Mouse (Mus musculus) mesoderm, embryonic 11.5 days (tissue): Measurements from ENCODE around the gene 2610318N02Rik.

Experiments
- DNase-seq: peaks from one replicate; pipeline ENCODE4 v3.0.0-alpha.2; 2012; ENCODE audit warnings: low read depth, low spot score

The 2610318N02Rik gene

DNA sequence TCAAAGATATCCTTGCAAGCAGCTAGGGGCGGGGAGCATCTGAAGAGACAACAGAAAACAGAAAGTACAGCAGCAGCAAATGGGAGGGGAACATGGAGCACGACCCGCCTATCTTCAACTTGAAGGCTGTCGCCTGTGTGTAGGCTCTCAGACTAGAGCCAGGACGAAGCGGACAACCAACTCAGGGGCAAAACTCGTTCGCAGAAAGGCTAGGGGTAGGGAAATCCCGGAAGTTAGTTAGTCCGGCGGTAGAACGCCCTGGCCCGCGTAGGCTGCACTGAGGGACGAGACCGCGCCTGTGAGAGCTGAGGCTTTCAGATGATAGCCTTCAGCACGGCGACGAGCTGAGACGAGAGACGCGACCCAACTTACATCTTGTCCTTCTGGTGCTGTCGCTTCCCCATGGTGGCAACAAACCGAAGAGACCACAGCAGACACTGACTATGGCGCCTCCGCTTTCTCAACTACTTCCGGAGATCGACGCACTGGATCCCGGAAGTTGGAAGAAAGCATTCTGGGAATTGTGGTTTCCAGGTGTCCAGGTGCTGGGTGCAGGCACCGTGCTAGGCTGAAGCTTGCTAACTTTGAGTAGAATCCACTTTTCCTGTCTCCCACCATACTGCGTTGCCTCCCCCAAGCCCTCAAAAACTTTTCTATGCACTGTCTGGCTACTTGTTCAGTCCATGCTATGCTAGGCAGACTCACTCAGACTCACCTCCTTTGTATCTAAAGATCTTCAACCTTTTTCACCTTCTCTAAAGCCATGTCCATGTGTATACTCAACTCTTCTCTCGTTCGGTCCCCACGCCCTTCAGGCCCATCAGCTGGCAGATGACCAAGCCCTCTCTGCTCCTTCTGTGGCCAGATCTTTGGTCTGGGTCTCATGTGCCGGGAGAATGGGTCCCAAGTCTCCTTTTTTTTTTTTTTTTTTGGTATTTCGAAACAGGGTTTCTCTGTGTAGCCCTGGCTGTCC, 13.9 kb downstream of the 2610318N02Rik start, which contains the start of gene Ppil2:
Gene Ppil2 (minus strand): TSS at position 487 of the 973 bp plus-strand sequence.
- peak; percentile 79 for DNase-seq

DNA sequence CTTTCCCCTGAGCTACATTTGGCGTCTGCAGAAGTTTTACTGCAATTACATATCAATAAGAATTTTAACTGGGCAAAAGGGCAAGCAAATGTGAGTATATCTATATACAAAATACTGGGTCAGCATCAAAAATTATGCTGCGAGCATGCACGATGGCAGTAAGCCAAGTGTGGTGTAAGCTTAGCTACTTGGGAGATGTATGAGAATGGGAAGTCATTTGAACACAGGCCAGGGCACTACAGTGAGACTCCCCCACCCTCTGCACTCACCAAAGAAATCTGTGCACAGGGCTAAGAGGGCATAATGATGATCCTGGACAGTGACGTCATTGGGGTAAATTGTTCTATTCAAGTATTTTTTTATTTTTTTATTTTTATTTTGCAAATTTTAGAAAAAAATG, 20.4 kb downstream of the 2610318N02Rik start:
- DNase-seq = no peak

DNA sequence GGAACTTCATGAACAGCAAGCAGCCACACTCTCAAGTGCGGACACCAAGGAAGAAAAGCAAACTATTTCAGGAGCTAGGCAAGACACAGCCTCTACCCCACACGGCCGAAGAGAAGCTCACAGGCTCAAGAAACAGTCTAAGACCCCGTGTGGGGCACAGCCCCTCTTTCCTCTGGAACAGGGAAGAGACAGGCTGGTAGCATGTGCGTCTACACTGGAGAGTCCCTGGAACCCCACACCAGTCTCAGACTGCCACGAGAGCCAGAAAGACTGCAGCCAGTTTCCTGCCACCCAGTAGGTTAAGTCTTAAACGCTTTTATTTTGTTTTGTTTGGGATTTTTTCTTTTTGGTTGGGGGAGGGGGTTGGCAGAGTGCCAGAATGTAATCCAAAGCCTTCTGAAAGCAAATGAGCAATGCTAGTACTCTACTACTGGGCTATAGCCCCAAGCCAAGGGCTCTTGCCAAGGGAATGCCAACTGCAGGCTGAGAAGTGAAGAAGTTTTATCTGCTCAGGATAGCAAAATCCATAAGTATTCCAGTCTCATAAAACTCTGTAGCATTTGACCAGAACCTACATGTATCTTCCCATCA, 22.2 kb downstream of the 2610318N02Rik start:
- DNase-seq = no peak

DNA sequence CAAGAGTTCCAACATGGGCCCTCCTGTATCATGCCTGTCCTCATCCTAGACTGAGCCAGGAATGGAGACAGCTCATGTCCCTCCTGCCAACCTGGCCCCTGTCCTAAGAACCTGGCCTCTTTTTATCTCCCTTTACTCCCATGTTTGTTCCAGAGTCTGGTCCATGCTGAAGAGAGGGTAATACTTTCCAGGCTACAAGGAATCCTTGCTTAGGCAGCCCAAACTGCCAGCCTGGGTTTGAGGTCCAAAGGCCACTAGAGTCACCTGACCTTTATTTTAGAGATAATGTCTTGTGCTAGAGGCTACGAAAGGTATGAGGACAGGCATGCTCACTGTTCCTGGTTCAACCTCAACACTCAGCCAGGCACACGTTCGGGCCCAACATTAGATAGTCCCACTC, 28.0 kb downstream of the 2610318N02Rik start:
- no peak for DNase-seq

DNA sequence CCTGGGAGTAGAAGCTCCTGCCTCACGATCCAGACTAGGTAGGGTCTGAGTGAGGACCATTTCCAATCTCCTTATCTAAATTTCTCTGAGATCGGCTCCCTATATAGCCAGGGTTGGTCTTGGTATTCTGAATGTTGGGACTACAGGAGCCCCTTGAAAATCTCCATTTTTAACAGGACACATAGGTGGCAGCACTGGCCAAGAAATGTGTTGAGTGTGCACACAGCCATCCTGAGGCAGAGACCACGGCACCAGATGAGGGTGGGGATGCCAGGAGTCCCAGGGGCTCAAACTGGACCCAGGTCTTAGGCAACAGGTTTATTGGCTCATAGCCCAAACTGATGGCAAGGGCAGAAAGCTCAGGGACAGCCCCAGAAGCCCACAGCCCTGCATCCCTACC, 36.6 kb downstream of the 2610318N02Rik start:
- DNase-seq = no peak

DNA sequence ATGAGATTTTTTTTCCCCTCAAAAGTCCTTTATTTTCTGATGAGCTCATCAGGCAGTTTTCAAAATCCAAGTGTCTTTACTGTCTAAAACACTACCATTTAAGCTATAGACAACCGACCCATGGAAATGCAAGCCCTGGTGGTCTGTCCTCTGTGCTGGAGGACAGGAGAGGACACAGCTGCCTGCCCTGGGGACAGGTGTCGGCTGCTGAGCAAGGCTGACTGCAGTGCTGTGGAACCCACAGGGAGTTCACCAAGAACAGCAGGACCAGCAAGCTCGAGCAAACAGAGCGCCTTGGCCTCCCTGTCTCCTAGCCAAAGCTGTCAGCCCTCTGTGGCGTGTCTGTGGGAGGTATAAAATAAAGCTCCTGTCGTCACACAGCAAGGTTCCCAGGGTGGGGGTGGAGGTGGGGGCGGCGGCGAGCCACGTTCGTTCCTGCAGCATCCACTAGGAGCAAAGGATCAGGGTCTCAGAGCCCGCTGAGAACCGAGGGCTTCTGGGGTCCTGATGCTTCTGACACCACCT, 38.2 kb downstream of the 2610318N02Rik start:
- DNase-seq = no peak

DNA sequence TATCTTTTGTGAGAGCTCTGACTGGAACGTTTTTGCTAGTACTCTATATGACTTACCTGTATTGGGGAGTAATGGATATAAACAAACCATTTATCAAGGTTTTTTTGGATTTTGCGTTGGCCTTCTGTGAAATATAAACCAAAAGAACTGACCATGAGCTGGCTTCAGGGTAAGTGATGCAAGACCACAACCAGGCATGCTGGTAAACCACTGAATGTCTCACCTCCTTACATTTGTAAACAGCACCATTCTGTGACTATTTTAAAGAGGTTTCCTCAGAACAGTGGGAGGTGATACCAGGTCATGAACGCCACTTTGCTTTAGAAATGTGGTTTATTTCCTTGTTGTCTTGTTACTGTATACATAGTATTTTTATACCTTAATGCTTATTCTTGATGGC, 38.7 kb downstream of the 2610318N02Rik start:
- no peak for DNase-seq

DNA sequence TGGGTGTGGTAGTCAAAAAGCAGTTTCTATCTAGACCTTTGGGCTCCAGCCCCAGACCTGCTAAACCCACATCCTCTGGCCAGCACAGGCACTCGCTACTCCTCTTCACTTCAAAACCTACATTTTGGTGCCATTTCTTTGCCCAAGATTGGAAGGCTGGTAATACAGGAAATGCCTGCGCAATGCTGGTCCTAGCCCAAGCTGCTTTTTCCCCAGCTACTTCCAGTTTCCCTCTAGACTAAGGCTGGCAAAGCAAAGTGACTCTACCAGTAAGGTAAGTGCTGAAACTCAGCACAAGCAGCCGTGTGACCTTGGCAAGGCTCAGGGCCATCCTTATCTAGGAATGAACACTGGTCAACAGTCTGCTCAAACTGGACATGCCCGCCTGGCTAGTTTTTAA, 39.3 kb downstream of the 2610318N02Rik start:
- DNase-seq = no peak

DNA sequence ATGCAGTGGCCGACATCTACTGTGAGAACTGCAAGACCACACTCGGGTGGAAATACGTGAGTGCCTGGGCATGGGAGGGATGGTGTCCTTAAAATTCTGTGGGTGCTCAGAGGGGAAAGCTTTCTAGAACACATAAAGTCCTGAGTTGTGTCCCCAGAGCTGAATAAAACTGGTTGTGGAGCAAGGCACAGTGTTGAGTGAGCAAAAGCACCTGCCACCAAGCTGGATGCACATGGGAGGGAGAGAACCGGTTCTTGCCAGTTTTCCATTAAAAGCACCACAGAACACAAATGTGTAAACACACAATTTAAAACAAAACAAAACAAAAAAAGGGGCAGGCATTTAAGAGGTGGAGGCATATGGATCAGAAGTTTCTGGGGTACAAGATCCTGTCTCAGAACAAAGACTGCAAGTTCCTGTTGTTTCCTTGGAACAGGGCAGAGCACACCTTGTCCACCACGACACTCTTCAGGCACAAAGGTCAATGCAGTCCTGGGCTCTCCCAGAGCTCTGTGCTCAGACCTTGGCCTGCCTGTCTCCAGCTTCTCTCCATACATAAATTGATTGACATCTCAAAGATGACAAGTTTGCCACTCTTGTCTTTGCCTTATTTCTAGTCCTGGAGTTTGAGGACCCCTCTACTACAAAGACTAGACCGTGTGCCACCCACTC, 42.7 kb downstream of the 2610318N02Rik start:
- DNase-seq = no peak

DNA sequence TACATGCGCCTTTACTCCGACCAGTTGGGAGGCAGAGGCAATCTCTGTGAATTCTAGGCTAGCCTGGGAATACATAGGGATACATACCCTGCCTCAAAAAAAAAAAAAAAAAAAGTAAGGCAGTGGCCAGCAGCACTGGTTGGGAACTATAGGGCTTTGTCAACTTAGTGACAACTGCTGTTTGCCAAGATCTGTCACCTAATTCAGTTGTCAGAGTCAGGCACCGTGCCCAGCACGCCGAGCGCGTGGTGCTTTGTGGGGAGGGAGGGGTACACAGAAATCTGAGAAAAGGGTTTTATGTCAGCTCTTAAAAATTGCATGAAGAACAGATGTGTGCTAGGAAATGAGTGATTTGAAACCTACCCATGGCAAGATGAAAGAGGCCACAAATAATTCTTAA, 46.9 kb downstream of the 2610318N02Rik start:
- DNase-seq = no peak

DNA sequence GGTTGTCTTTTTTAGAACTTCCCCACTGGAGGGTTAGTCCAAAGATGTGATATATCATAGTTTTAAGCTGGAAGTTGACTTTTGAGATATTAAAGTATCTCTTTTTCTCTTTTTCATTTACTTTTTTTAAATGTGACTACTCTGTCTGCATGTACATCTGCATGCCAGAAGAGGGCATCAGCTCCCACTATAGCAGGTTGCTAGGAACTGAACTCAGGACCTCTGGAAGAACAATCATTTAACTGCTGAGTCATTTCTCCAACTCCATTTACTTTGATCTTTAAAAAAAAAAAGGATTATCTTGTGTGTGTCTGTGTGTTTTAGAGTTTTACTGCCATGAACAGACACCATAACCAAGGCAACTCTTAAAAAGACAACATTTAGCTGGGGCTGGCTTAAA, 48.1 kb downstream of the 2610318N02Rik start:
- no peak for DNase-seq

DNA sequence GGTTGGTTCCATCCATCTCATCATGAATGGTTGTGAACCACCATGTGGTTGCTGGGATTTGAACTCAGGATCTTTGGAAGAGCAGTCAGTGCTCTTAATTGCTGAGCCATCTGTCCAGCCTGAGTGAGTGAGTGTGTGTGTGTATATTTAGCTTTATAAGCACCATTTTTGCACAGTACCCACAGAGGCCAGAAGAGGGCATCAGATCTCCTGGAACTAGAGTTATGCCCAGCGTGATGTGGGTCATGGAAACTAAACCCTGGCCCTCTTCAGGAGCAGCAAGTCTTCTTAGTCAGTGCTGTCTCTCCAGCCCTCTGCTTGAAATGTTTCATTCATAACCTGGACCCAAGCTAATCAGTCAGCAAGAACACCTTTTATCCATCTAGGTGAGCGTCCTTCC, 48.7 kb downstream of the 2610318N02Rik start:
- no peak for DNase-seq

DNA sequence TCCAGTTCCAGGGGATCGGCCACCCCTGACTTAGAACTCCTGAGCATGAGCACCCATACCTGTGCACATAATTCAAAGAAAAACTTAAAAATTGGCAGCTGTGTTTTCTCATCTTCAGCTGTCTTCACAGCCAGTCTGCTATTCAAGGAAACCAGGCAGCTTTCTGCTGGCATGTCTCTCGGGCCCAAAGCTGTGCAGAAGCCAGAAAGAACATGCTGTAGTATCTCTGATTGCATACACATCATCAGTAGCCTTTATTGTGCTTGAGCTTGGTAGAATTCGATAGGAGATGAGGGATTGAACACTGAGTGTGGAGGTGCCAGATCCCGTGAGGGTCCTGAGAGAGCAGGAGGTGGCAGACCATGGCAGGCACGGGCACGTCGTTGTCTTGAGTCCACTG, 52.0 kb downstream of the 2610318N02Rik start:
- no peak for DNase-seq

DNA sequence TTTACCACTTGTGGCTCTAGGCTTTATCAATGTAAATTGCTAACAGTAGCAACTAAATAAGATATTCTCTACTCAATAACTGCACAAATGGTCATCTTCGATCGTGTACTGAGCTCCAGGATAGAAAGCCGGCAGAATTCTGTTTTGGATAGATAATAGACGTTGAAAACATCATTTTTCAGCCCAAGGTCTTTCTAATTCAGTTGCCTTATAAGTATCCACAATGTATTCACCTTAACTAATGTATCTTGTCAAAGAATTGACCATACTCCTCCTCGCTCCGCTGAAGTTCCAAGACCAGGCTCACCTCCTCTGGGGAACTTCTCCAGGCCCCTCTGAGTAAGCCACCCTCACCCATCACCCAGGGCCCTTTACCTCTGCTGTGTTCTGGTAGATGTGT, 54.3 kb downstream of the 2610318N02Rik start:
- no peak for DNase-seq

DNA sequence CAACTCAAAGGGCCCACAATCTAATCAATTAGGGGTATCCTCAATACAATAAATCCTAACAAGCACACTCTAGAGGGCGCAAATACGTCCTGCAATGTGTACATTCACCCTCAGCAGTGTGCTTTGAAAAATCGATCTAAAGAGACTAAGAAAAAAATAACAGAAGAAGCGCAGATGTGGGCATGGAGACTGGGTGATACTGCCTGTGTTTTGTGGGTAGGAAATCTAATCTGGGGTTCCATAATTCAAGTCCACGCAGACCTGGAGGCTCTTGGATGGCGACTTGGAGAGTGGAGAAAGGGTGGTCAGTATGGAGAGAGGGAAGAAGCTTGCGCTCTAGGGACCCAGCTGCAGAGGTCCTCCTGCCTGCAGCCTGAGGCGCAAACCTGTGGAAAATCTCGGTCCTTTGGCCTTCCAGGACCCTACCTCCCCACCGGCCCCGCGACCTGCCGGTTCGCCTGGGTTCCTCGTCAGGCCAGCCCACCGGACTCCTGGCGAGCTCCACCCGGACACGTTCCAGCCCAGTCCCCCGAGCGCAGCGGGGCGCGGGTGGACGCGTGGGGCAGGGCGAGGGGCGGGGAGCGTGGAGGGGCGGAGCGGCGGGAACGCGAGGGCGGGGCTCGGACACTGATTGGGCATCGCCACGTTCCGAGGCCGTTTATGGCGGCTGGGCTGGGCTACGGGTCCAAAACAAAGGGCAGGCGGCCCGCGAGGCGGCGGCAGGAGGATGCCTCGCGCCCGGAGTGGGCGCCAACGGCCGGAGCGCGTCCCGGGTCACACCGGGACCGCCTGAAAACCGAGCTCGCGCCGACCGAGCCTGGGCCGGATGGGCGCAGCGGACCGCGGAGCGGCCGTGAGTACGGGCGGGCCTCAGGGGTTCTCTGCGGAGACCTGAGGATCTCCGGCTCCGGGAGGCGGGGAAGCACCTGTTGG, 55.2 kb downstream of the 2610318N02Rik start, which contains the start of gene Ypel1:
Gene Ypel1 (plus strand): TSS at position 186 of the 933 bp plus-strand sequence.
- peak; percentile 86 for DNase-seq

DNA sequence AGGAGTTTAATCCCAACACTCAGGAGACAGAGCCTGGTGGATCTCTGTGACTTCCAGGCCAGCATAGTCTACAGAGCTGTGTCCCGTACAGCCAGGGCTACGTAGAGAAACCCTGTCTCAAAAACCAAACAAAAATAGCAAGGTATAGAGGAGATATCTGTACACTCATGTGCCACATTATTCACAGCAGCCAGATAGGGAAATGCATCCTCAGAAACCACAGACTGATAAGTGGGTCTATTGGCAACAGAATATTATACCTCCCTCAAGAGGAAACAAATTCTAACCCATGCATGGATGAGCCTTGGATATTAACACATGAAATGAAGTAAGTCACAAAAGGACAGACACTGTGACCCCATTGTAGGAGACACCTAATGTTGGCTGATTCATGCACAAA, 57.4 kb downstream of the 2610318N02Rik start:
- no peak for DNase-seq
